Mouse (Mus musculus) B cell, adult 67 days (primary cell): ENCODE results near the gene 1700092M07Rik. TPM values are rescaled to one million over a fixed set of nuclear protein-coding genes. Genes with fewer than 3 reads are reported as not detected.

Source experiments
- total RNA-seq, 2 experiments: library from RNA; stranded (reverse); gene quantifications; 4 replicates each; pipeline ENCODE4 v1.2.4; 2023

Gene 1700092M07Rik
- 1 to 10 TPM; 2.0 to 8.3 TPM for total RNA-seq

DNA sequence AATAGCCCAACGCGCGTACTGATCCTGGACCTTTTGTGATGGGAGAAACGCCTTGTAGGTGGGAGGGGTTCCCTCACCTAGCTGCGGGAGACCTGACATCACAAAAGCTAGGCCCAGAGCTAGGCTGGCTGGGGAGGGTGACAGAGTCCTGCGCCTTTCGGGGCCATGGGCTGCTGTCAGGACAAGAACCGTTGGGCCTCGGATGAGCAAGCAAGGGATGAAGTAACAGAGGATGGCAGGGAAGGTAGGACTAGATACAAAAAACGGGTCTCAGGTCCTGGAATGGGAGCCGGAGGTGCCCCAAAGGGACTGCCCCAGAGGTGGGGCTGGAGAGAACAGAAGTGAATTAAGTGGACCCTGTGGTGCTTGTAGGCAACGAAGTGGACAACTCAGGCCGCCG, at the start of gene 1700092M07Rik:
Gene 1700092M07Rik, plus strand, starts transcription at position 116 of the 400 bp plus-strand sequence.

DNA sequence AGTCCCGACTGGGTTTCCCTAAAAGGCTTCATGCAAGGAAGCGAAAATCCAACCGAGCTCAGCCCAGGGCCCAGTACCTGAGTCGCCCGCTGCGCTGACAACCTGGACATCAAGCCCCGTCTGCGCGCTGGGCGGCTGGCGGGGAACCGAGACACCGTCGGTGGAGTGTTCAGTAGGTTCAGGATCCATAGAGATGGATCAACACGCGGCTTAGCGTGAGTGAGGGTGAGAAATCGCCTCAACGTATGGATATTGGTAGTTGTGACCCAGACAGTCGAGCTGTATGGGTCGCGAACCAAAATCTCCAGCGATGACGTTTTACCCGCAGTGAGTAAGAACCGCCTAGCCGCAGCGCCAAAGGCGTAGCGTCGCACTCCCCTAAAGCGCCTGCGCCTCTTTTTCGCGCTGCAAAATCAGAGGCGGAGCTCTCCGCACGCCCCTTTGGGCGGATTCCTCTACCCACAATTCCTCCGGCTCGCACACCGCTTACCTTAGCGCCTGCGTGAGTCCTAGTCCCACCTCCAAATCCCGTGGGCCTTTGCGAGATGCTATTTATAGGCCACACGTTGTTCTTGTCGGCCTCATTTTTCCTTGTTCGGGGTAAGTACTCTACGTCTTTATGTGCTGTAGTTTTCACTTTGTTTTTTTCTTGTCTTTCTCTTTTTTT, 17.5 kb upstream of the 1700092M07Rik start, which contains the start of gene Slc3a2:
Gene Slc3a2, minus strand, starts transcription at position 463 of the 667 bp plus-strand sequence.

DNA sequence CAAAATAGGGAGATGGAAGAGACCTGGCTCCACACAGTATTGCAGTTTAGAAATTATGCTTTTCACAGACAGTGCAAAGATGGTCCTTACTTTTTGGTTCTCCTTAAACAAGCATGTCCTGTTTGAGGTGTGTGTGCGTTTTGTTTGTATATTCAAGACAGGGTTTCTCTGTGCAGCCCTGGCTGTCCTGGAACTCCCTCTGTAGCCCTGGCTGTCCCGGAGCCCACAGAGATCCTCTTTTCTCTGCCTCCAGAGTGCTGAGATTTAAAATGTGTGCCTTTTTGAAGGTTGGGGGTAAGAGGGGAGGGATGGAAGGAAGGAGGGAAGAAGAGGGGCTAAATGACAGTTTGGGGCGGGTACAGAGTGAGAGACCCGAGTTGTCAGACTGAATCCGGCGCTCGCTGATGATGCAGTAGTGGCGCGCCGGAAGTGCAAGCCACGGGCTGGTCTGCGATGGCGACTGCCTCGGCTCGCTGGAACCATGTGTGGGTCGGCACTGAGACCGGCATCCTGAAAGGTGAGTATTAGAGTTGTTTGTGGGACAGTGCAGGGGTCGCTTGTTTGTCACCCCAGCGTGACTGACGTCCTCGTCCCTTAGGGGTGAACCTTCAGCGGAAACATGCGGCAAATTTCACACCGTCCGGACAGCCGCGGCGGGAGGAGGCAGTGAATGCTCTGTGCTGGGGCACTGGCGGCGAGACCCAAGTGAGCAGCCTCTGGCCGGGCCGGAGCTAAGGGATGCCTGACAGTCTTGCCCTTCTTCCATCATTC, 4.9 kb upstream of the 1700092M07Rik start, which contains the start of gene Wdr74:
Gene Wdr74, plus strand, starts transcription at position 439 of the 771 bp plus-strand sequence.

DNA sequence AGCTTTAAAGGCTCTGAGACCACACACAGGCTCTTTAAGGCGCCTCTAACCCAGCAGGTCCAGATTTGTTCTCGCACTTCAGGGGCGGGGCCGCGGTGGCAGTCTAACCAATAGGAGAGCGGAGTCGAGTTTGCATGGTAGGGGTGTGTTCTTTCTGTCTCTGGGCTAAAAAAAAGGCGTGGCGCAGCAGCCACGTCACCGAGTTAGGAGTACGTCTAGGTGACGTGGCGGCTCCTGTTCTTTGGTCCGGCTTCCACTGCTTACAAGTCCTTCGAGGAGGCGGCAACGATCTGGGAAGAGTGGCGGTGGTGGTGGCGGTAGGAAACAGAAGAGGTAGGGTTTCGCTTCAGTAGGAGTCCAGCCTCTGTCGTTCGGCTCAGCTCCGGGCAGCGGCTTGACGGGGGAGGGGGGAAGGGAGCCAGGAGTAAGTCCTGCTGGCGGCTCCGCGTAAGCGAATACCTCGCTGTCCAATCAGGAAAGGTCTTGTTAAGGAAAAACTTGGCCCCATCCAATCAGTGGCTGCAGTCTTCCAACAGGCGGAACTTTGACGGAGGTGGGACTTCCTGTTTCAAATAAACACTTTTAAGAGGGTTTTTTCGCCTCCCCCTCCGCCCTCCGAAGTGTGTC, 838 bp downstream of the 1700092M07Rik start, which contains the start of gene Stx5a:
Gene Stx5a, plus strand, starts transcription at position 171 of the 627 bp plus-strand sequence.

DNA sequence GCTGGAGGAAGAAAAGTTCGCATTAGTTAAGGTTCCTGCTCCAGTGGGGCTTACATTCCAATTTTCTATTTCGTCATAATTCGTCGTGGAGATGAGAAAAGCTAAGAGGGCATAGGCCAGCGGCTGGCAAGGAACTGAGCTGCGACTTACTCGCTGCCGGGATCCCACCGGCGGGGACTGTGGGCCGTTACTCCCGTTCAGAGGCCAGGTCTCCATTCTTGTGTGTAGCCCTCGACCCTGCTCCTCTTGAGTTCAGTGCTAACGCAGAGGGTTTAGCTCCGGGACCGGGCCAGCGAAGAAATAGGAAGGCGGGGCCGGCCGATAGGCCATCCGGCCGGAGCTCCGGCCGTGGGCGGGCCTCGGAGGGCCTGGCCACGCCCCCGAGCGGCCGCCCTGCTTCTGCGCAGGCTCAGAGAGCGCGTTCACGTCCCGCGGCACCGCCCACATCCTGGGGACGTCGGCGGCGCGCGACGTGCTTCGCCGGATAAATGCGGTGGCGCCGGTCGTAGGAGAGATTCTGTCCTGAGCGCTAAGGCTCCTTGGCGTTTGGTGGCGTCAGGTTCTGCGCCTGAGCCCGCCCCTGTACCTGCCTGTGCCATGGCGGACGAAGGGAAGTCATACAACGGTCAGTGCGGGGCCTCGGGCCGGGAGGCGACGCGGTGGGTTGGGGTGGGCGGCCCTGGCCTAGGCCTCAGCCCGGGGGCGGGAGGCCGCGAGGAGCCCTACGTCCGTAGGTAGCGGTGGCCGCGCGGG, 16.3 kb downstream of the 1700092M07Rik start, which contains the start of gene Nxf1:
Gene Nxf1, plus strand, starts transcription at position 439 of the 753 bp plus-strand sequence.

DNA sequence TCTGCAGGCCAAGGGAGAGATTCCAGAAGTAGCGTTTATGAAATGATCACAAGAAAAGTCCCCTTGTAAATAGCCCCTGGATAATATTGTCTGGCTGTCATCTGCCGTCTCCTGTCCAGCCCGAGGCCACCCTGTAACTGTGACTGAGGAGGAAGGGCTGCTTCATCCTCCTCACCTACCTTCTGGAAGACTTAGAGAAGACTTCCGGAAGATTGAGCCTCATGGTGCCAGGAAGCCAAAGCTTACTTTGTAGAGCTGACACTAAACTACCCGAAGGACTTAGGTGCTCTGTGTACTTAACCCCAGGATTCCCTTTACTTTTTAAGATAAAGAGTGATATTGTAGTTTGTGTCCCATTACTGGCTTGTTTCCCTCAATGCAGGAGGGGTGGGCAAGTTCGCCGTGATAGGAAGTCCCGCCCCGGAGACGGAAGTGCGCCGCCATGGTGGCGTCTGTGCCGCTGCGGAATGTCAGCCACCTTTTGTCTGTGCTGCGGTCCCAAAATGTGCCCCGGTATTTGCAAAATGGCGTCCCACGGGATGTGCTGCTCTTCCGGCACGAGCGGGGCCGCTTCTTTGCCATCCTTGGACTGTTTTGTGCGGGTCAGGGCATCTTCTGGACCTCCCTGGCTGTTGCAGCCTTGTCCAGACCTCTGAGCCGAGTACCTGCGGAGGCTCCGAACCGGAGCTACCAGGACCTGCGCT, 30.2 kb downstream of the 1700092M07Rik start, which contains the start of gene Tmem223:
Gene Tmem223, plus strand, starts transcription at position 430 of the 704 bp plus-strand sequence.

DNA sequence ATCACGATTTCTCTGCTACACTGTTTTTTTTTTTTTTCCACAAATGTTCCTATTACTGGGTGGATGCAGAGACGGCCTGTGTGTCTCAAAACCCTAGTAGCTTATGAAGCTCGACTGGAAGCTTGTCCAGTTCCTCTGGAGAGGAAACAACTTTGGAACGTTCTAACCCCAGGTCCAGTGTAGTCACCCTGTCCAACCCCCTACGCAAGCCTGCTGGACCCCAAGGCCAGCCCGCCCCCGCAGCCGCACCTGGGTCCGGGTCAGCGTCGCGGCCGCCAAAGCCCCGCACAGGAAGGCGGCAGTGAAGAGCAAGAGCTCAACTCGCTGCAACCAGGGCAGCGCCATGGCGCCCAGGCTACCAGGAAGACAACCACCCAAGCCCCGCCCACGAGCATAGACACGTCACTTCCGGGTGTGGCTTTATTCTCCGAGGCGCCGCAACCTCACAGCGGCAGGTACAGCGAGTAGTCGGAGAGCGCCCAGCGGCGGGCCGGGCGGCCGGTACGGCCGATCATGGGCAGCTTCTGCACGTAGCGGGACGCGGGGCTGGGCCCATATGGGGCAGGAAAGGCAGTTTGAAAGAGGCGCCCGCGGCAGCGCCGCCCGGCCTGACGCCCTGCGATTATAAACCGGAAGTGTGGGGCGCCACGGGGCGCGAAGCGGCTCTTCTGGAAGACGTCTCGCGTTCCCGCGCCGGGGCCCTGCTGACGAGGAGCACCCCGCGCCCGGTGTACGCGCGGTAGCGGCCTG, 33.7 kb downstream of the 1700092M07Rik start, which contains the start of gene Tmem179b:
Gene Tmem179b, minus strand, starts transcription at position 382 of the 750 bp plus-strand sequence.

DNA sequence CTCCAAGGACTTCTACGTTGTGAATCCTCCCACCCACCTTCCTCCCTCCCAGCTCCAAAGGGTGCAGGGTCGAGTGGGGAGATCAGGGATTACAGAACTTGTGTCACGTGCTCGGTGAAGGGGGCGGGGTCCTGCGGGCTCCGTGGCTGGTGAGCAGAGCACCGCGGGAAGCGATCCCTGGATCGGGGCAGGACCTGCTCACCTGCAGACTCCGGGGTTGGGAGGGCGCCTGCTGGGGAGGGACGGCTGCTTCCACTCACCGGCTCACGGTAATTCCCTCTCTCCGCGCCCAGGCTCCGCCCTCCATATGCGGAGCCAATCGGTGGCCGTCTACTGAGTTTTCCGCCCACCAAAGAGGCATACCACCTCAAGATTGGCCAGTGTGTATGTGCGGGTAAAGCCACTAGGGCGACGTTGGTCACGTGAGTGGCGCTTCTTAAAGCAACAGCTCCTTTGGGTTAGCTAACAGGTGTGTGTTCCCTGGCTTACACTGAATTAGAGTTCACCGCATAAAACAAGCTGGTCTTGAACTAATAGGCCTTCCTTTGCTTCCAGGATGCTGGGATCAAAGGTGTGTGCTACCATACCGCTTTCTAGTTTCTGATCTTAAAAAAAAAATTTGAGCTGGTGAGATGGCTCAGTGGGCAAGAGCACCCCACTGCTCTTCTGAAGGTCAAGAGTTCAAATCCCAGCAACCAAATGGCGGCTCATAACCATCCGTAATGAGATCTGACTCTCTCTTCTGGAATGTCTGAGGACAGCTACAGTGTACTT, 45.7 kb downstream of the 1700092M07Rik start, which contains the start of gene Taf6l:
Gene Taf6l, minus strand, starts transcription at position 410 of the 774 bp plus-strand sequence.

Other genes with a start within 250 kb of the 1700092M07Rik start
- gene Slc22a8, start 149.5 kb upstream of the 1700092M07Rik start, total RNA-seq, result not detected
- gene Slc22a6, start 122.7 kb upstream of the 1700092M07Rik start, total RNA-seq, result not detected
- gene Chrm1, start 76.9 kb upstream of the 1700092M07Rik start, total RNA-seq, result not detected
- 100 to 1,000 TPM; 180 to 183 TPM for gene Slc3a2, start 17.3 kb upstream of the 1700092M07Rik start, total RNA-seq
- gene Wdr74, start 4.9 kb upstream of the 1700092M07Rik start, total RNA-seq, result 10 to 100 TPM; 76.8 to 87.1 TPM
- 100 to 1,000 TPM; 223 to 260 TPM for gene Stx5a, start 695 bp downstream of the 1700092M07Rik start, total RNA-seq
- gene Nxf1, start 16.4 kb downstream of the 1700092M07Rik start, total RNA-seq, result 100 to 1,000 TPM; 409 to 456 TPM
- 10 to 100 TPM; 30.9 to 34.0 TPM for gene Tmem223, start 30.3 kb downstream of the 1700092M07Rik start, total RNA-seq
- gene Tmem179b, start 33.7 kb downstream of the 1700092M07Rik start, total RNA-seq, result 10 to 100 TPM; 79.4 to 81.3 TPM
- gene Taf6l, start 45.7 kb downstream of the 1700092M07Rik start, total RNA-seq, result 10 to 100 TPM; 24.0 to 26.3 TPM
- 10 to 100 TPM; 65.9 to 76.1 TPM for gene Polr2g, start 57.9 kb downstream of the 1700092M07Rik start, total RNA-seq
- 1 to 10 TPM; 2.3 to 4.3 TPM for gene Zbtb3, start 61.8 kb downstream of the 1700092M07Rik start, total RNA-seq
- gene Ttc9c, start 78.6 kb downstream of the 1700092M07Rik start, total RNA-seq, result 10 to 100 TPM; 33.8 to 36.0 TPM
- 100 to 1,000 TPM; 125 TPM for gene Hnrnpul2, start 79.3 kb downstream of the 1700092M07Rik start, total RNA-seq
- 10 to 100 TPM in 1 of 2 experiments, 1 to 10 TPM in 1; 8.7 to 10.4 TPM for gene AC129217.1, start 89.1 kb downstream of the 1700092M07Rik start, total RNA-seq
- gene Bscl2, start 96.7 kb downstream of the 1700092M07Rik start, total RNA-seq, result 10 to 100 TPM; 55.4 to 56.3 TPM
- gene Gng3, start 98.5 kb downstream of the 1700092M07Rik start, total RNA-seq, result under 1 TPM in 1 of 2 experiments, not detected in 1; 0.32 TPM
- gene Lrrn4cl, start 110.0 kb downstream of the 1700092M07Rik start, total RNA-seq, result 1 to 10 TPM; 1.1 TPM
- 100 to 1,000 TPM; 134 to 139 TPM for gene Ubxn1, start 130.8 kb downstream of the 1700092M07Rik start, total RNA-seq
- gene Uqcc3, start 140.2 kb downstream of the 1700092M07Rik start, total RNA-seq, result 10 to 100 TPM; 21.7 to 24.6 TPM
- 10 to 100 TPM; 11.1 to 35.5 TPM for gene Lbhd1, start 143.0 kb downstream of the 1700092M07Rik start, total RNA-seq
- gene Gm49403, start 143.2 kb downstream of the 1700092M07Rik start, total RNA-seq, result not detected
- 10 to 100 TPM; 40.7 to 46.3 TPM for gene 1810009A15Rik, start 148.1 kb downstream of the 1700092M07Rik start, total RNA-seq
- 1 to 10 TPM; 1.1 to 5.3 TPM for gene Gm49416, start 148.2 kb downstream of the 1700092M07Rik start, total RNA-seq
- gene Ints5, start 152.3 kb downstream of the 1700092M07Rik start, total RNA-seq, result 10 to 100 TPM; 24.6 to 25.0 TPM
- gene Ganab, start 157.4 kb downstream of the 1700092M07Rik start, total RNA-seq, result 100 to 1,000 TPM; 172 to 180 TPM
- gene B3gat3, start 179.7 kb downstream of the 1700092M07Rik start, total RNA-seq, result 10 to 100 TPM; 76.7 to 80.8 TPM
- gene Rom1, start 188.6 kb downstream of the 1700092M07Rik start, total RNA-seq, result 1 to 10 TPM; 3.3 to 5.6 TPM
- gene Eml3, start 188.8 kb downstream of the 1700092M07Rik start, total RNA-seq, result 100 to 1,000 TPM in 1 of 2 experiments, 10 to 100 TPM in 1; 97.3 to 108 TPM
- 100 to 1,000 TPM; 217 to 227 TPM for gene Mta2, start 201.2 kb downstream of the 1700092M07Rik start, total RNA-seq
- gene Tut1, start 213.1 kb downstream of the 1700092M07Rik start, total RNA-seq, result 10 to 100 TPM; 41.2 to 44.8 TPM
- gene Eef1g, start 226.3 kb downstream of the 1700092M07Rik start, total RNA-seq, result 100 to 1,000 TPM; 517 to 551 TPM
- 100 to 1,000 TPM in 1 of 2 experiments, 10 to 100 TPM in 1; 94.3 to 151 TPM for gene Ahnak, start 248.6 kb downstream of the 1700092M07Rik start, total RNA-seq